Mouse (Mus musculus): ENCODE measurements at regions not wholly inside any gene's neighbourhood (a gene's known extent, or its start where the extent isn't known, plus 50 kb on each side); places are given as distances from the start of the nearest gene placed in this dataset.

DNA sequence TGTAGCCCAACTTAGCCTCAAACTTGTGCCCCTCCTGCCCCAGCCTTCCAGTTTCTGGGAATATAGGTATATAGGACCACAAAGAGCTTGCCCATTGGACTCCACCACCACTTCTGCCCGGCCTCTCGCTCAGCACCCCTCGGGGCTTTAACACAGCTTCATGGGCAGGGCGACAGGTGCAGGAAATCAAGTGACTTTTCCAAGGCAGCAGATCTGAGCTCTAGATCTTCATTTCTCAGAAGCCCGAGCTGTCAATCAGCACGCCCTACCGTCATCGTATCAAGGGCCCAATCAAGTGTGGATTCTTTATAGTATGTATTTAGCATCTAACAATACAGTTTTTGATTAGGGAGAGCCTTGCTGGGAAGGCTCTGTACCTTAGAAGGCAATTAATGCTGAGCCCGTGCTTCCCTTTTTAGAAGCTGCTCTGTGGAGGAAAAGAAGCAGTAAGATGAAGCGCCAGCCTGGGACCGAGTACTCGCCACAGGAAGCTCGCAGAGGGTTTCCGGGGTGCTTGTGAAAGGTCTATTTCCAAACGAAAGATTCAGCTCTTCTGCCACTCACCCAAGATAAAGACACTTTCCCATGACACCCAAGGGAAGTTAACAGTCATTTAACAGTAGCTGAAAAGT is 56.9 kb upstream of the E2f3 start:
- DNase-seq = no peak

DNA sequence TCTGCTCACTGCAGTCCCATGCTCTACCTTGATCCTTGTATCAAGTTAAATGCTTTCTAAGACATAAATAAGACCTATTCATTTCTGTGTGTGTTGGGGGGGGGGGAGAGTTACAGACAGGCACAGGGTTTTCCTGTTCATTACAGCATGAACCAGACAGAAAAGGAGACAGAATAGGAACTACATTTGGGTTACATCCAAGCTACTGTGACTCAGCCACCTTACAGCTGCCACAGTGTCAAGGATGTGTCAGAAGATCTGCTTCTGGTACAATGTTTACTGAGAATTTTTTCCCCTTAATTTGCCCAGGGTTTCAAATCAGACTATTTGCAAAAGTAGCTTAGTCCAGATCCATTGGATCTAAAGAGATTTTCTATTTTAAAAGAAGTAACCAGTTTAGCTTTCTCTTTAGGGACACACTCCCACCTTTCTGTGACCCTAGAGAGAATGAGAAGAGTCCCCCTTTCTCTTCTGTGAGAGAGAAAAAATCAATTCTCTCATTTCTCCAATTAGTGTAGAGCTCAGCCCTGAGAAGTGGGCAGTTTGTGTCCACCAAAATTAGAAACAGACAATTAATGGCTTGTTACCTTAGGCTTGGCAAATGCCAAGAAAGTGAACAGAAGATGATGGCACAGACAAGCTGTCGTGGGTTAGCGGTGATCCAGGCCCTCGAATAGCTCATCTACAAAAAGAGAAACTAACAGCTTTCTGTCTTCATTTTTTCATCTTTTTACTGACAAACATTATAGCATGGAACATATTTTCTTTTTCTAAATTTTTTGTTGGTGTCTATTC is 55.8 kb upstream of the E2f3 start:
- peak; percentile 26 to 41 for DNase-seq

DNA sequence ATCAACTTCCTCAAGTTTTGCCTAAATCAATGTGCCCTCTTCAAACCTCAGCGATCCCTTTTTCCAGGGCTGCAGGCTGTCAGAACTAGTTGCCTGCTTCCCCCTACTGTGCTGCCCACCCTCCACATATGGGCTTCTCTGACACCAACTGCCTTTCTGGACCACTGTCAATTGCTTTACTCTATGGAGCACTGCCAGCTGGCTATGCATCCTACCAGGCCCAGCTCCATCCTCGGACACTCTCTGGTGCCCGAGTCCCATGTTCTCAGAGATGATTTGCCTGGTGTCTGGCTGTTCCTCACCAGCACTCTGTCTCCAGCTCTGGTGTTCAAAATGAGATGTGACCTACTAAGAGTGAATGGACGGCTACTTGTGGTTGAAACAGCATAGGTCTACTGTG is 54.4 kb upstream of the E2f3 start:
- DNase-seq = peak; percentile 84 to 89

DNA sequence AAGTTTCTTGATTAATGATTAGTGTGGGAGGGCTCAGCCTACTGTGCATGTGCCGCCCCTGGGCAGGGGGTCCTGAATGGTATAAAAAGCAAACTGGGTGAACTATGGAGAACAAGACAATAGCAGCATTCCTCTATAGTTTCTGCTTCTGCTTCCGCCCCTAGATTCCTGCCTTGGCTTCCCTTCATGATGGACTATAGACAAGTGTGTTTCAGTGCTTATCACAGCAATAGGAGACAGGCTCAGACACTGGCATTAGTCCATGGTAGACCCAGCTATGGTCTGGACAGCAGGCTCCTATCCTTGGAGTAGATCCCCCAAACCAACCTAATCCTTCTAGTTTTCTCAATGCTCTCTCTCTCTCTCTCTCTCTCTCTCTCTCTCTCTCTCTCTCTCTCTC is 53.9 kb upstream of the E2f3 start:
- no peak for DNase-seq

DNA sequence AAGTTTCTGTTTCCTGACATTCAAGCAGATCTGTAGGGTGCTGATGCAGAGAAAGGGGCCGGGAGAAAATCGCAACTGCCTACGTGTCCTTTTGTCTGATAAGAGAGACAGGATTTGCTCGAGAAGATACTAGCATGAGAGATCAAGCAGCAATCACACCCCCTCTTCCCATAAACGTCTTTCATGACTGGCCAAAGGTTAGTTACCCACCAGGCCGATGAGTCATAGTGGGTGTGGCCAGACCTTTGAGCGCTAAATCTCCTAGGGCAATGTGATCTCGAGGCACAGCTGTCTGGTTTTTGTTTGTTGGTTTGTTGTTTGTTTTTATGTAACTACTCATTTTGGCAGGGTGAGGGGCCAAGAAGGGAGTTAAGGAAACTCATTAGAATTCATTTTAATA is 50.7 kb upstream of the E2f3 start:
- DNase-seq = no peak

DNA sequence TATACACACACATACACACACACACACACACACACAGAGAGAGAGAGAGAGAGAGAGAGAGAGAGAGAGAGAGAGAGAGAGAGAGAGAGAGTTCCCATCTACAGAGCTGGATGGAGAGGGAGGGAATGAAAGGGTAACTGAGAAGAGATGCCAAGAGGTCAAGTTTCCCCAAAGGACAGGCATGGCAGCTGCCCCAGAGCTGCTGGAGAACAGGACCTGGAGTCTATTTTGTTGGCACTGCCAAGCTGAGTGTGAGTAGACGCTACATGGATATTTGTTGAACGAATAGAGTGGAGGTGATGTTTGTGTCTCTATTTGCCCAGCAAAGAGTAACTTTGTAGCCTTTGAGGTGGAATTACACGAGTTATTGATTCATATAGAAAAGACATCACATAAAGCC is 50.2 kb upstream of the E2f3 start:
- DNase-seq = no peak
